Mouse (Mus musculus) neural tube, embryonic 11.5 days (tissue): ENCODE data around the gene Hist1h3c. TPM values are rescaled to one million over a fixed set of nuclear protein-coding genes. Genes with fewer than 3 reads are reported as not detected.
"Not testable (repeated sequence)": the region's sequence is repeated elsewhere in the genome, so short reads cannot be mapped to it uniquely, and the experiment has no call there.

Experiments used
- ATAC-seq: fragments of 200-750 bp; cut with Nextera tagmentation; 2 replicates; pipeline ENCODE4 v1.8.0; 2017; ENCODE audit warnings: moderate number of reproducible peaks, mild to moderate bottlenecking, moderate TSS enrichment, moderate library complexity; ENCODE audit not compliant: insufficient read depth, low FRiP score, low TSS enrichment
- DNase-seq: peaks from one replicate; pipeline ENCODE4 v3.0.0-alpha.2; 2015; ENCODE audit warnings: low spot score
- H3K27ac ChIP-seq: fragments of 300-500 bp; sonication (generic); 2 replicates; pipeline ENCODE4 v1.5.1; 2014; ENCODE audit warnings: low read depth, mild to moderate bottlenecking, low read length
- H3K27me3 ChIP-seq: fragments of 300-500 bp; sonication (generic); 2 replicates; pipeline ENCODE4 v1.6.1; 2014; ENCODE audit warnings: mild to moderate bottlenecking, low read length, mixed read lengths; ENCODE audit not compliant: control insufficient read depth, insufficient read depth
- H3K36me3 ChIP-seq: fragments of 300-500 bp; sonication (generic); 2 replicates; pipeline ENCODE4 v1.6.1; 2014; ENCODE audit warnings: mild to moderate bottlenecking, low read length, moderate library complexity, mixed read lengths; ENCODE audit not compliant: control insufficient read depth, insufficient read depth
- H3K4me1 ChIP-seq: fragments of 300-500 bp; sonication (generic); 2 replicates; pipeline ENCODE4 v1.6.1; 2014; ENCODE audit warnings: low read length, mixed read lengths; ENCODE audit not compliant: control insufficient read depth, insufficient read depth
- H3K4me2 ChIP-seq: fragments of 300-500 bp; sonication (generic); 2 replicates; pipeline ENCODE4 v1.6.1; 2014; ENCODE audit warnings: low read depth, mild to moderate bottlenecking, moderate library complexity
- H3K4me3 ChIP-seq: fragments of 300-500 bp; sonication (generic); 2 replicates; pipeline ENCODE4 v1.5.1; 2014; ENCODE audit warnings: low read depth, low read length
- H3K9ac ChIP-seq: fragments of 300-500 bp; sonication (generic); 2 replicates; pipeline ENCODE4 v1.6.1; 2014; ENCODE audit warnings: mild to moderate bottlenecking, low read length
- H3K9me3 ChIP-seq: fragments of 300-500 bp; sonication (generic); 2 replicates; pipeline ENCODE4 v1.6.1; 2016; ENCODE audit warnings: low read length; ENCODE audit not compliant: control insufficient read depth
- WGBS: fragments of 180-500 bp; shearing (Covaris S2); extraction: QIAGEN DNeasy Blood & Tissue Kit; methylation state at CpG from one replicate; pipeline ENCODE4 v1.1.7; 2014; 5-methylcytosine and 5-hydroxymethylcytosine counted together
- polyA plus RNA-seq: library from polyadenylated mRNA; unstranded; fragments of >200 nt; fragmentation: Nextera tagmentation; extraction: Ambion mirVana; gene quantifications from 2 replicates; pipeline ENCODE4 v1.2.1, GENCODE M21; 2014

Hist1h3c gene
- polyA plus RNA-seq, 1 experiment from 2014 or later: 8.3 TPM

GRCm38 (mm10) chr13:23765172-23765513 lies 19.7 kb upstream of the Hist1h3c start:
- DNase-seq (no peak), ATAC-seq (no peak)
- no peak overlapping the region for H3K4me3 ChIP-seq
- H3K4me1 ChIP-seq: no peaks in the 10 kb centered on the region
- H3K27ac ChIP-seq: no peak overlapping the region
- no peak overlapping the region for H3K9ac ChIP-seq
- H3K9me3 ChIP-seq: no peaks in the 10 kb centered on the region
- no peaks in the 10 kb centered on the region for H3K27me3 ChIP-seq
- H3K36me3 ChIP-seq: no peaks in the 10 kb centered on the region
- H3K4me2 ChIP-seq: no peak overlapping the region
- 83% methylated on average over 1 of the region's 1 CpGs for WGBS

DNA sequence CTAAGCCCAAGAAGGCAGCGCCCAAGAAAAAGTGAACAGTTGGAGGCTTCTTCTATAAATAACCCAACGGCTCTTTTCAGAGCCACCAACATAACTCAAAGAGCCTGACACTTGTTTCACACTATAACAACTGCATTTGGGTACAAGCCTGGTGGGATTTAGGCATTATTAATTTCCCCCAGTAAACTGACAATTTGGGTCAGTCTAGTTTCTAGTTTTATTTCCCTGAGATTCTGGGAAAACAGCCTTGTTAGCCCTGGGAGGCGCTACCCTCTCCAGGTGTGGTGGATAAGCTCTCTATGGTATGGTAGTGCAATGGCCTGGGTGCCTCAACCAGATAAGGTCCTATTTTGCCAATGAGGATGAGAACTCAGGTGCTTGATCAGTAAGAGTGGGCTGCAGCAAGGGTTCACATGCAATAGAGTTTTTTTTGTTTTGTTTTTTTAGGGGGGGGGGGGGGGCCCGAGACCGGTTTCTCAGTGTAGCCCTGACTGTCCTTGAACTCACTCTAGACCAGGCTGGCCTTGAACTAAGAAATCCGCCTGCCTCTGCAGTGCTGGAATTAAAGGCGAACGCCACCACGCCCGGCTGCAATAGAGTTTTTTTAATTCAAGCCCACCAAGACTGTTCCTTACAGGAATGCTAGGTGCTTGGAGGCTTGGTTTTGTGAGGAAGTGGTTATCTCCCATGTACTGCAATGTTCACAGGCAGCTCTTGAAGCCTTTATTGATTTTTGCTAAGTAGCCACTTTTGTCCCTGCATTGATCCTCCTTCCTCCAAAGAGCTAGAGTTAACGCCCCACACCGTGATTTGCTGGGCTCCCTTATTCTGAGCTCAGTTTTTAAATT lies 19.1 kb upstream of the Hist1h3c start:
- peak overlapping the region; percentile 88 for H3K27ac ChIP-seq
- 34% methylated on average over 12 of the region's 12 CpGs for WGBS
- H3K4me3 ChIP-seq: peak overlapping the region; percentile 50
- ATAC-seq (no peak), DNase-seq (no peak)
- no peaks in the 10 kb centered on the region for H3K27me3 ChIP-seq
- peak overlapping the region; percentile 70 for H3K4me2 ChIP-seq
- no peaks in the 10 kb centered on the region; the same call in 1 of the 2 replicates for H3K4me1 ChIP-seq
- no peaks in the 10 kb centered on the region for H3K9me3 ChIP-seq
- H3K36me3 ChIP-seq: no peaks in the 10 kb centered on the region
- H3K9ac ChIP-seq: peak overlapping the region; percentile 71

DNA sequence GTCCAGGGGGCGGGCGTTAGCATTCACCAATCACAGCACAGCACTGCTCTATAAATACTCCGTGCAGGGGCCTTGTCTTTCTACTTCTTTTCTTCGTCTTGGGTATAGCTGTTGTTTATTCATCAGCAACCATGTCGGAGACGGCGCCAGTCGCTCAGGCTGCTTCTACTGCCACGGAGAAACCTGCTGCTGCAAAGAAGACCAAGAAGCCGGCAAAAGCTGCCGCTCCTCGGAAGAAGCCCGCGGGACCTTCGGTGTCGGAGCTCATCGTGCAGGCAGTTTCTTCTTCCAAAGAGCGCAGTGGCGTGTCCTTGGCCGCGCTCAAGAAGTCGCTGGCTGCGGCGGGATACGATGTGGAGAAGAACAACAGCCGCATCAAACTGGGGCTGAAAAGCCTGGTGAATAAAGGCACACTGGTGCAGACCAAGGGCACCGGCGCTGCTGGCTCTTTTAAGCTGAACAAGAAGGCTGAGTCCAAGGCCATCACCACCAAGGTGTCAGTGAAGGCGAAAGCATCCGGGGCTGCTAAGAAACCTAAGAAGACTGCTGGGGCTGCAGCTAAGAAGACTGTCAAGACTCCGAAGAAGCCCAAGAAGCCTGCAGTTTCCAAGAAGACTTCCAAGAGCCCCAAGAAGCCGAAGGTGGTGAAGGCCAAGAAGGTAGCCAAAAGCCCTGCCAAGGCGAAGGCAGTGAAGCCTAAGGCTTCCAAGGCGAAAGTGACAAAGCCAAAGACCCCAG lies 18.4 kb upstream of the Hist1h3c start, which contains the start of gene Hist1h1a:
Gene Hist1h1a, plus strand, starts transcription at position 81 of the 738 bp plus-strand sequence.
- 4% methylated on average over 34 of the region's 34 CpGs for WGBS
- Histone ChIP-seq H3K4me3 (peak within 1 kb of the TSS; percentile 50), H3K4me1 (no peaks in the 10 kb centered on the region; the same call in 1 of the 2 replicates), H3K9me3 (no peaks in the 10 kb centered on the region), H3K27me3 (no peaks in the 10 kb centered on the region), H3K4me2 (peak within 1 kb of the TSS; percentile 70), H3K36me3 (no peaks in the 10 kb centered on the region), H3K27ac (peak within 1 kb of the TSS; percentile 89), H3K9ac (peak within 1 kb of the TSS; percentile 71)
- DNase-seq: peak; percentile 91
- ATAC-seq: peak; percentile 70; the same call in 1 of the 2 replicates

- no peak for DNase-seq
- WGBS: under 1% methylated on average over 10 of the region's 10 CpGs
- ATAC-seq: no peak
These were observed 17.8 kb upstream of the Hist1h3c start for GRCm38 (mm10) chr13:23763242-23763585.

DNA sequence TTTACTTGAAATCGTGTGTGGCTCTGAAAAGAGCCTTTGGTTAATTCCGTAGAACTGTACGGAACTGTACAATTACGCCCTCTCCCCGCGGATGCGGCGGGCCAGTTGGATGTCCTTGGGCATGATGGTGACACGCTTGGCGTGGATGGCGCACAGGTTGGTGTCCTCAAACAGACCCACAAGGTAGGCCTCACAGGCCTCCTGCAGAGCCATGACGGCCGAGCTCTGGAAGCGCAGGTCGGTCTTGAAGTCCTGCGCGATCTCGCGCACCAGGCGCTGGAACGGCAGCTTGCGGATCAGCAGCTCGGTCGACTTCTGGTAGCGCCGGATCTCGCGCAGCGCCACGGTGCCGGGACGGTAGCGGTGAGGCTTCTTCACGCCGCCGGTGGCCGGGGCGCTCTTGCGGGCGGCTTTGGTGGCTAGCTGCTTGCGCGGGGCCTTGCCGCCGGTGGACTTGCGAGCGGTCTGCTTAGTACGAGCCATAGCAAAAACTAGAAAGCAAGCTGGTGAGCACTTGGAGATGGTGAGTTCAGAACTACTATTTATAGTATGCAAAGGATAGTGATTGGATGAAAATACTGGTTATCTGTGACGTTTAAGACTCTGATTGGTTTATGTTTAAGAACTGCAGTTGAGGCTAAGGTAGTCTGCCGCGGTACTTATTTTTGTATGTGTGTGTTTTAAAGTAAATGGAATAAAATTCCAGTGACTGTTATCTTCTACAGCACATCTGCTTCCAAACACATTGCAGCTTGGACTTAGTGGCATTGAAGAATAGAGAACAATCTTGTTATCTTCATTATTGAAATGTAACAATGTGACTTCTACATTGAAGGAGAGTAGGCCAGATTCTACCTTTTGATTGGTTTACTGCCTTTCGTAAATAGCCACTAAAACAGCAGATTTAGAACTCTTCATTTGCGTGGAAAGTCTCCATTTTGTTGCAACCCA lies 16.7 kb upstream of the Hist1h3c start, which contains the start of gene Hist1h3a:
Gene Hist1h3a, minus strand, starts transcription at position 516 of the 951 bp plus-strand sequence.
- peak within 1 kb of the TSS; percentile 89 for H3K27ac ChIP-seq
- H3K4me3 ChIP-seq: peak within 1 kb of the TSS; percentile 50
- peak within 1 kb of the TSS; percentile 70 for H3K4me2 ChIP-seq
- ATAC-seq (peak; percentile 58), DNase-seq (peak; percentile 54)
- H3K9me3 ChIP-seq, H3K4me1 ChIP-seq, H3K27me3 ChIP-seq, H3K36me3 ChIP-seq: not testable (repeated sequence)
- H3K9ac ChIP-seq: peak within 1 kb of the TSS; percentile 59
- under 1% methylated on average over 30 of the region's 52 CpGs for WGBS

More at GRCm38 (mm10) chr13:23763242-23763585, 17.8 kb upstream of the Hist1h3c start:
- H3K27ac ChIP-seq: peak overlapping the region; percentile 89
- H3K4me2 ChIP-seq: peak overlapping the region; percentile 70
- H3K36me3 ChIP-seq: no peaks in the 10 kb centered on the region
- H3K27me3 ChIP-seq: no peaks in the 10 kb centered on the region
- no peaks in the 10 kb centered on the region for H3K9me3 ChIP-seq
- H3K4me3 ChIP-seq: peak overlapping the region; percentile 50
- no peaks in the 10 kb centered on the region; the same call in 1 of the 2 replicates for H3K4me1 ChIP-seq
- peak overlapping the region; percentile 58 for H3K9ac ChIP-seq

GRCm38 (mm10) chr13:23760972-23761864 lies 15.8 kb upstream of the Hist1h3c start, which contains the start of gene Hist1h4a:
Gene Hist1h4a (minus strand): TSS chr13:23761230.
- no peaks in the 10 kb centered on the region for H3K9me3 ChIP-seq
- H3K9ac ChIP-seq: peak within 1 kb of the TSS; percentile 59
- H3K4me2 ChIP-seq: peak within 1 kb of the TSS; percentile 70
- no peaks in the 10 kb centered on the region for H3K36me3 ChIP-seq
- DNase-seq (peak; percentile 99), ATAC-seq (peak; percentile 71)
- H3K27ac ChIP-seq: peak within 1 kb of the TSS; percentile 88
- no peaks in the 10 kb centered on the region for H3K27me3 ChIP-seq
- peaks cover 3% of the 10 kb centered on the region; the same call in 1 of the 2 replicates for H3K4me1 ChIP-seq
- H3K4me3 ChIP-seq: peak within 1 kb of the TSS; percentile 50
- under 1% methylated on average over 60 of the region's 72 CpGs for WGBS

GRCm38 (mm10) chr13:23760240-23760971 lies 15.0 kb upstream of the Hist1h3c start:
- peak; percentile 41 for DNase-seq

More at GRCm38 (mm10) chr13:23760240-23760971, 15.0 kb upstream of the Hist1h3c start:
- H3K36me3 ChIP-seq: no peaks in the 10 kb centered on the region
- peak overlapping the region; percentile 50 for H3K4me3 ChIP-seq
- H3K9ac ChIP-seq: peak overlapping the region; percentile 57
- 2% methylated on average over 20 of the region's 27 CpGs for WGBS
- no peaks in the 10 kb centered on the region for H3K9me3 ChIP-seq
- peak; percentile 1; the same call in 1 of the 2 replicates for ATAC-seq
- H3K27ac ChIP-seq: peak overlapping the region; percentile 72
- H3K27me3 ChIP-seq: no peaks in the 10 kb centered on the region
- peak overlapping the region; percentile 70 for H3K4me2 ChIP-seq
- H3K4me1 ChIP-seq: peaks cover 3% of the 10 kb centered on the region; the same call in 1 of the 2 replicates
